Mouse (Mus musculus): Measurements from ENCODE around the gene Pik3cb. TPM values are rescaled to one million over a fixed set of nuclear protein-coding genes. Genes with fewer than 3 reads are reported as not detected.

Gene Pik3cb
- polyA plus RNA-seq, 1 experiment from 2014 or later: 2.3 TPM

DNA sequence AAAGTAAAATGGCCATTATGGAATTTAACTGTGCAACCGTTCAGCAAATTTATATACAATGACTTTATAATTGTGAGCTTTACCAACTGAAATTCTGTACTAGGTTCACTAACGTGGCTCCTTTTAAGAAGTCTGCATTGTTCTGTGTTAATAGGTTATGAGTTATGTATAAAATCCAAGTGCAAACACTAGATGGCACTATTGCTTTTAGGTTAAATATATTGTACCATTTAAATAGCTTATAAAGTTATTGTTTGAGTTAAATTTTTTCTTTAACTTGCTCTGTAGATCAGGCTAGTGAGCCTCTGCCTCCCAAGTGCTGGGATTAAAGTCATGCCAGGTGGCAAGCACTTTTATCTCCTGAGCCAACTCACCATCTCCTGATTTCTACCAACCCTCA is 76.2 kb downstream of the Pik3cb start:
- H3K27ac ChIP-seq: no peak overlapping the region
- peaks cover 22% of the 10 kb centered on the region for H3K36me3 ChIP-seq
- no peak overlapping the region for H3K4me2 ChIP-seq (replicated peaks)
- H3K9ac ChIP-seq: no peak overlapping the region
- 55% methylated on average over 2 of the region's 2 CpGs for WGBS
- no peak for ATAC-seq (ENCODE audit: low FRiP score, low read depth)
- H3K4me1 ChIP-seq: no peaks in the 10 kb centered on the region
- H3K4me3 ChIP-seq: no peak overlapping the region
- H3K27me3 ChIP-seq (replicated peaks): no peaks in the 10 kb centered on the region
- H3K9me3 ChIP-seq: no peaks in the 10 kb centered on the region

DNA sequence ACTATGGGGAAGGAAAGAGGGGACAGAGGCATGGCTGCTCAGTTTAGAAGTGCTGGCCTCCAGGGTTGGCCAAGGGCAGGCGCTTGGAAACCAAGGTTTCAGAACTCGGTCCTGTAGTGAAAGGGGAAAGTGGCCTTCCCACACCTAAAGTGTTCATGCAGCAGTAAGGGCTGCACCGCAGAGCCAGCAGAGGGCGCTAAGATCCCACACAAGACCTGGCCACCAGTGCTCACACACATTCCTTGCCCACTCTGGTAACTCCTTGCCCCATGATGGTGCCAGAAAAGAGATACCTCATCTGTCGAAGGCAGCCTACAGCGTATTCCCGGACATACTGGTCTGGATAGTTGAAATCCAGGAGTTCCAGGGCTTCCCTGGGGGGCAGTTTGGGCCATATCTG is 77.9 kb downstream of the Pik3cb start:
- H3K9me3 ChIP-seq: no peaks in the 10 kb centered on the region
- no peak overlapping the region for H3K4me2 ChIP-seq (replicated peaks)
- no peak overlapping the region for H3K27ac ChIP-seq
- no peaks in the 10 kb centered on the region for H3K4me1 ChIP-seq
- no peak overlapping the region for H3K9ac ChIP-seq
- H3K36me3 ChIP-seq: peaks cover 15% of the 10 kb centered on the region; the same call in 1 of the 2 replicates
- 47% methylated on average over 7 of the region's 7 CpGs for WGBS
- ATAC-seq (ENCODE audit: low FRiP score, low read depth): peak; percentile 50; the same call in 1 of the 2 replicates
- no peaks in the 10 kb centered on the region for H3K27me3 ChIP-seq (replicated peaks)
- H3K4me3 ChIP-seq: no peak overlapping the region

DNA sequence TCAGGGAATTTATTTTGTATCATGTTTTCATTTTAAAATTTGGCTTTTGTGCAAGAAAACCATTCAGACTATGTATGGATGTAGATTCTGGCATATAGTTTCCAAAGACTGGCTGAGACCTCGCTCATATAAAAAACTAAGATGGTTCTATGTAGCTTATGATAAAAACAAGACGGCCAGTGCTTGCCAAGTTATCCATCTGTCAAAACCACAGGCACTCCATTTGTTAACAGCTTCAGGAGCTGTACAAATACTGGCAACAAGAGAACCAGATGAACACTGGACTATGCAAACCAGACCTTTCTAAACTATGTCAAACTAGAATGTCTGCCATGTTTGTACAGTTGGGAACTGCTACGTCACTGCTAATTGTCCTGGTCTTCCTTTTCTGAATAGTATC is 82.7 kb downstream of the Pik3cb start:
- Histone ChIP-seq H3K4me1 (no peaks in the 10 kb centered on the region), H3K9ac (no peak overlapping the region), H3K27ac (no peak overlapping the region), H3K4me2 (replicated peaks) (no peak overlapping the region), H3K9me3 (no peaks in the 10 kb centered on the region), H3K4me3 (no peak overlapping the region), H3K36me3 (peaks cover 12% of the 10 kb centered on the region; the same call in 1 of the 2 replicates), H3K27me3 (replicated peaks) (no peaks in the 10 kb centered on the region)
- no peak for ATAC-seq (ENCODE audit: low FRiP score, low read depth)
- 88% methylated on average over 3 of the region's 3 CpGs for WGBS

DNA sequence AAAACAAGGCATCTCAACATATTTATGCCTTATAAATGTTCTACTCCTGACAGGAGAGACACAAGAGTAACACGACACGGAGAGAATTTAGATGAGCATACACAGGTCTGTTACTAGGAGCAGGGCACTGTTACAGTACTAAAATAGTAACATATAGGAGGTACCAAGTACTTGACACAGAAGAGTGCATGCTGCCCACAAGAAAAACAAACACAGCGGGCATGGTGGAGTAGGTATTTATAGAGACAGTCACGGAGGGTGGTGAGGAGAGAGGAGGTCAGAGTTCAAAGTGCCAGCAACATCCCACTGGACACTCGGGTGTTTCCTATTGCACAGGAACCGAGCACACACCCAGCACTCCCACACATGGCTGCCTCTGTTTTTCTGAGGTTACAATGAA is 90.7 kb downstream of the Pik3cb start:
- WGBS: 78% methylated on average over 6 of the region's 6 CpGs
- H3K4me1 ChIP-seq: no peaks in the 10 kb centered on the region
- ATAC-seq (ENCODE audit: low FRiP score, low read depth): no peak
- H3K4me2 ChIP-seq (replicated peaks): no peak overlapping the region
- no peak overlapping the region for H3K4me3 ChIP-seq
- no peak overlapping the region for H3K27ac ChIP-seq
- no peaks in the 10 kb centered on the region for H3K9me3 ChIP-seq
- no peaks in the 10 kb centered on the region for H3K27me3 ChIP-seq (replicated peaks)
- H3K36me3 ChIP-seq: peaks cover 10% of the 10 kb centered on the region
- H3K9ac ChIP-seq: no peak overlapping the region

DNA sequence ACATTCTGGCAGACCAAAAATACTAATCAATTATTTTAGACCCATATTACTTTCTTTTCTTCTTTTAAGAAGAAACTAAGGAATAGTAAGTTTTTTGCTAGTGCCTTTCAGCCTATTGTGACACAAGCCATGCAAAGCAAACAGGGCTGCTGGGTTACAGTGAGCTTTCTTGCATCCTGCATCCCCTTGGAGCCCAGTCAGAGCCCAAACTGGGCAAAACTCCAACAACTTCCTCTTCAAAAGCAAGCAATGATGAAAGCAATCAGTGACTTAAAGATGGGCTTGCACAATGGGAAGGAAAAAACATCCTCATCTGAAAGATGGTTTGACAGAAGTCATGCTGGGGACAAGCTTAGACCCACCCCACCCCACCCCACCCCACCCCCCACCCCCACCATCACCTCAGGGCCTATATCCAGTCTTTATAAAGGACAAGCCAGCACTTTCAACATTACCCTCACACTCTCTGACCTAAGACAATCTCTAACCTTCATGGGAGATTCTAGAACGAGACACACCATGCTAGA is 91.6 kb downstream of the Pik3cb start:
- 82% methylated on average over 1 of the region's 1 CpGs for WGBS
- no peak overlapping the region for H3K27ac ChIP-seq
- peaks cover 15% of the 10 kb centered on the region for H3K36me3 ChIP-seq
- H3K9me3 ChIP-seq: no peaks in the 10 kb centered on the region
- H3K4me1 ChIP-seq: no peaks in the 10 kb centered on the region
- no peak overlapping the region for H3K4me3 ChIP-seq
- no peak overlapping the region for H3K4me2 ChIP-seq (replicated peaks)
- no peak overlapping the region for H3K9ac ChIP-seq
- H3K27me3 ChIP-seq (replicated peaks): no peaks in the 10 kb centered on the region
- no peak for ATAC-seq (ENCODE audit: low FRiP score, low read depth)

DNA sequence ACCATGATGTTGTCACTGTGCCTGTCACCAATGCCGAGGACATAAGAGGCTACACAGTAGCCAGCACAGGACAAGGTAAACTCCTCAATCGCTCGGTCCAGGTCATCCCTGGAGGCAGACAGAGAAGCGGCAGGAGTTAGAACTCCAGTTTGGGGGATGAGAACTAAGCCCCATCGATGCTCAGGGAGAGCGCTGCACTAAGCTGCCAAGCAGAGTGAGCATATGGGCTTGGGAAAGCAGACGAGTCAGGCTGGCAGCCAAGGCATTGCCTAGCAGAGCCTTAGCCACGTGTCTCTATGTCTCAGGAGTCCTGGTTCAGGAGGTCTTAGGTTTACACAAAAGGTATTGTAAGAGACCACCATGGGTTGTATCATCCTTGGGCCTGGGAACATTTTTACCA is 95.7 kb downstream of the Pik3cb start:
- no peak for ATAC-seq (ENCODE audit: low FRiP score, low read depth)
- Histone ChIP-seq H3K4me3 (no peak overlapping the region), H3K36me3 (peaks cover 20% of the 10 kb centered on the region), H3K4me1 (no peaks in the 10 kb centered on the region), H3K27me3 (replicated peaks) (no peaks in the 10 kb centered on the region), H3K27ac (no peak overlapping the region), H3K9me3 (no peaks in the 10 kb centered on the region), H3K4me2 (replicated peaks) (no peak overlapping the region), H3K9ac (no peak overlapping the region)
- WGBS: 93% methylated on average over 8 of the region's 8 CpGs

DNA sequence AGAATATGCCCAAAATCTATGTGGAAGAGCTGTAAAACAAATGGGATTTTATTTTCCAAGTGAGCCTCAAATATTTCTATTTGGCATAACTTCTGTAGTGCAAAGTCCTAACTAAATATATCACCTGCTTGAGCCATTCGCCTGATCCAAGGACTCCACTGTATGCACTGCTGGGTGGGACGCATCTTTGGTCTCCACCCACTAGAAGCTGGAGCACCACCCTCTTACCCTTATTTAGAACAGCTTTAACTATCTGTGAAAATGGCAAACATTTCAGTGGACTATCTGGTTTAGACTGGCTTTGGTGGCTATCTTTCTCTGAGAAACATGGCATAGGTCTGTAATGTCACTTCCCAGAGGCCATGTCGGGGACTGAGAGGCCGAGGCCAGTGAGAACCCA is 97.8 kb downstream of the Pik3cb start:
- Histone ChIP-seq H3K36me3 (peaks cover 26% of the 10 kb centered on the region), H3K4me1 (no peaks in the 10 kb centered on the region), H3K4me3 (no peak overlapping the region), H3K4me2 (replicated peaks) (no peak overlapping the region), H3K27ac (no peak overlapping the region), H3K9ac (no peak overlapping the region), H3K9me3 (no peaks in the 10 kb centered on the region), H3K27me3 (replicated peaks) (no peaks in the 10 kb centered on the region)
- ATAC-seq (ENCODE audit: low FRiP score, low read depth): no peak
- WGBS: 91% methylated on average over 4 of the region's 4 CpGs

DNA sequence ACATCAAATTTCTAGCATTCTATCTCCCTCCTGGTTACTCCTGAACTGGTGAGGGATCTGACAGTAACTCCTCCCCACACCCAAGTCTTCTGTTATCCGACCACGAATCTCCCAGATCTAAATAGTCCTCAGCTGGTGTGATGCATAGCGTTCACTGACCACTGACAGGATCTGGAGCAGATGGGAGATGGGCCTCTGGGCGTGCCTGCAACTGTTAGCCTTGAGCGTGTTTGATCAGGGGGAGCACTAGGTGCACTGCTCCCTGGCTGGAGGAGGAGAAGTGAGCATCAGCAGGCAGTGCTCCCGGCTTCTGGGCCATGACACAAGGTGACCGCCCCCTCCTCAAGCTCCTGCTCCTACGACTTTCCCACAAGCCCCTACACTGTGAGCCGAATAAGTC is 98.4 kb downstream of the Pik3cb start:
- H3K4me3 ChIP-seq: no peak overlapping the region
- WGBS: 88% methylated on average over 9 of the region's 9 CpGs
- no peak overlapping the region for H3K4me2 ChIP-seq (replicated peaks)
- H3K9me3 ChIP-seq: no peaks in the 10 kb centered on the region
- H3K4me1 ChIP-seq: no peaks in the 10 kb centered on the region
- ATAC-seq (ENCODE audit: low FRiP score, low read depth): no peak
- H3K27me3 ChIP-seq (replicated peaks): no peaks in the 10 kb centered on the region
- H3K36me3 ChIP-seq: peaks cover 26% of the 10 kb centered on the region
- H3K9ac ChIP-seq: no peak overlapping the region
- no peak overlapping the region for H3K27ac ChIP-seq

DNA sequence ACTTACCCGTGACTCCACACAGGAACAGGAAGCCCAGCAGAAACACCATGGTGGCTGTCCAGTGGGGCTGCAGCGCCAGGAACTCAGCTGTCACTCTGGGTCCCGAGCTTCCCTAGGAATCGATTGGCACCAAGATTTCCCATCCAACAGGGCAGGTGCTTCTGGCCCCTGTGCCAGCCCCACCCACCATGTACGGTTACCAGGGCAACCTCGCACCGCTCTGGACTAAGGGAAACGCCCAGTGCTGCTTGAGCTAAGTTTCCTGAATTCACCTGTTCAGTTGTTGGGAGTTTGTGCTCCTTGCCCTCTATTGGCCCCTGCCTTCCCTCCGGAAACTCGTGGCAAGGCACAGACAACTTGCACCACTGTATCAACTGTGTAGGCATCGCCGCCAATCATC is 104.8 kb downstream of the Pik3cb start, which contains the start of gene Gm1123:
Gm1123 (minus strand) TSS at position 141 of the 400 bp plus-strand sequence.
- Histone ChIP-seq H3K4me3 (no peak within 1 kb of the TSS), H3K9me3 (no peaks in the 10 kb centered on the region), H3K9ac (no peak within 1 kb of the TSS), H3K4me2 (replicated peaks) (no peak within 1 kb of the TSS), H3K27ac (no peak within 1 kb of the TSS), H3K4me1 (no peaks in the 10 kb centered on the region), H3K36me3 (peaks cover 12% of the 10 kb centered on the region), H3K27me3 (replicated peaks) (no peaks in the 10 kb centered on the region)
- WGBS: 88% methylated on average over 12 of the region's 12 CpGs
- no peak for ATAC-seq (ENCODE audit: low FRiP score, low read depth)

DNA sequence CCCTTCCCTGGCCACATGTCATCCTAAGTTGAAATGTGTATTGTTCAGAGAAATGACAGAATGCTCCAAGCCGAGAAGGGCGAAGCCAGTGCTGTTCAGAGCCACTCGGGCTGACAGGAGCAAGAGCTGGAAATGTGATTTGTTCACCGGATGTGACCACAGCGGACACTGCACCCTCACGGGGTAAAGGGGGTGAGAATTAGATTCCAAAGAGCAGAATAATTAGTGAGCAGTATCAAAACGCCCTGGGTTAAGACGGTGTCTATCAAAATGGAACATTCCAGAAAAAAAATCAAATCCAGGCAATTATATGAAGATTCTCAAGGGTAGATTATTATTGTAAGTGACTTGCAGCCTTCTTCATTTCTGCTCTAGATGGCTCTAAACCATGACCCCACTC is 106.3 kb downstream of the Pik3cb start:
- no peak for ATAC-seq (ENCODE audit: low FRiP score, low read depth)
- Histone ChIP-seq H3K4me2 (replicated peaks) (no peak overlapping the region), H3K27ac (no peak overlapping the region), H3K9ac (no peak overlapping the region), H3K4me1 (no peaks in the 10 kb centered on the region), H3K27me3 (replicated peaks) (no peaks in the 10 kb centered on the region), H3K4me3 (no peak overlapping the region), H3K36me3 (0 out of 2 replicates have a peak, but pooled peaks cover 5% of the 10 kb centered on the region), H3K9me3 (no peaks in the 10 kb centered on the region)
- 90% methylated on average over 8 of the region's 8 CpGs for WGBS

DNA sequence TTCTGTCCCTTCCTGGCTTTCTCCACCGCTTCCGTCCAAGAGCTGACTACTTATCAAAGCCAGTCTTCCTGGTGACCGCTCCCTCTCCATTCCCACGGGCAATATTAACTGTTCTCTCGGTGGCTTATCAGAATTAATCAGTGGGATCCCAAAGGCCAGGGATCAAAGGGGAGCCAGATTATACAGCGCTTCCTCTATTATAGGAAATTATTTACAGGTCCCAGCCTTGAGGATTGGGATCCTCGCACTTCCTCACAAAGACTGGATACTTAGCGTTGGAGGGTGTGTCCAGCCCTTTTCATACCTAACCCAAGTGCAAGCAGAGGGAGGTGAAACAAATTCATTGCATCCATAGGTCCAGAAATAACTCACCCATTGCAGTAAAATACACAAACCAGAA is 108.4 kb downstream of the Pik3cb start:
- no peak overlapping the region for H3K4me3 ChIP-seq
- H3K4me2 ChIP-seq (replicated peaks): no peak overlapping the region
- H3K36me3 ChIP-seq: 0 out of 2 replicates have a peak, but pooled peaks cover 5% of the 10 kb centered on the region
- H3K9ac ChIP-seq: no peak overlapping the region
- WGBS: 89% methylated on average over 8 of the region's 8 CpGs
- H3K4me1 ChIP-seq: no peaks in the 10 kb centered on the region
- no peaks in the 10 kb centered on the region for H3K9me3 ChIP-seq
- no peak for ATAC-seq (ENCODE audit: low FRiP score, low read depth)
- H3K27ac ChIP-seq: no peak overlapping the region
- no peaks in the 10 kb centered on the region for H3K27me3 ChIP-seq (replicated peaks)

DNA sequence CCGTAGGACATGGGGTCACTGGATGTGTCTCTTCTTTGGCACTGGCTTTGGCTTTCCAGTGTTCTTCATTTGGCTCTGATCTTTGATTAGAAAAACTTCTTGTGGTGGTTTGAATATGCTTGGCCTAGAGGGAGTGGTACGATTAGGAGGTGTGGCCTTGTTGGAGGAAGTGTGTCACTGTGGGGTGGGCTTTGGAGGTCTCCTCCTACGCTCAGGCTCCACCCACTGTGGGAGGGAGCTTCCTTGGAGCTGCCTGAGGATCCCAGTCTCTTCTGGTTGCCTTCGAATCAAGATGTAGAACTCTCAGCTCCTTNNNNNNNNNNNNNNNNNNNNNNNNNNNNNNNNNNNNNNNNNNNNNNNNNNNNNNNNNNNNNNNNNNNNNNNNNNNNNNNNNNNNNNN is 118.7 kb downstream of the Pik3cb start:
- ATAC-seq (ENCODE audit: low FRiP score, low read depth): no peak
- Histone ChIP-seq H3K27me3 (replicated peaks) (no peaks in the 10 kb centered on the region), H3K4me3 (no peak overlapping the region), H3K36me3 (no peaks in the 10 kb centered on the region), H3K4me2 (replicated peaks) (no peak overlapping the region), H3K27ac (no peak overlapping the region), H3K4me1 (no peaks in the 10 kb centered on the region), H3K9me3 (no peaks in the 10 kb centered on the region), H3K9ac (no peak overlapping the region)
- WGBS: 78% methylated on average over 4 of the region's 4 CpGs

DNA sequence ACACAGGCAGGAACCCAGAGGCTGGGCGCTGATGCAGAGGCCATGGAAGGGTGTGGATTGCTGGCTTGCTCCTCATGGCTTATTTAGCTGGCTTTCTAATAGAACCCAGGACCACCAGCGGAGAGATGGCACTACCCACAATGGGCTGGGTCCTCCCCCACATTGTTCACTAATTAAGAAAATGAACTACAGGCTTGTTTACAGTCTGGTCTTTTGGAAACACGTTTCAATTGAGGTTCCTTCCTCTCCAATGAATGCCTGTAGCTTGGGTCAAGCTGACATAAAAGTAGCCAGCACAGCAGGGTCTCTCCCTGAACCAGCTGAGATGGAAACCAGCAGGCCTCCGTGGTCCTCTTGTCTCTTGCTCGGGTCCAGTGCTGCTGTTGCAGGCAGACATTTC is 119.3 kb downstream of the Pik3cb start:
- Histone ChIP-seq H3K9ac (no peak overlapping the region), H3K4me2 (replicated peaks) (no peak overlapping the region), H3K27me3 (replicated peaks) (no peaks in the 10 kb centered on the region), H3K27ac (no peak overlapping the region), H3K4me3 (no peak overlapping the region), H3K36me3 (no peaks in the 10 kb centered on the region), H3K4me1 (no peaks in the 10 kb centered on the region), H3K9me3 (no peaks in the 10 kb centered on the region)
- 14% methylated on average over 5 of the region's 5 CpGs for WGBS
- no peak for ATAC-seq (ENCODE audit: low FRiP score, low read depth)

Measured in neural tube, embryonic 12.5 days (tissue).